Mouse (Mus musculus): ENCODE measurements at regions not wholly inside any gene's neighbourhood (a gene's known extent, or its start where the extent isn't known, plus 50 kb on each side); places are given as distances from the start of the nearest gene placed in this dataset.
"Not testable (repeated sequence)": the region's sequence is repeated elsewhere in the genome, so short reads cannot be mapped to it uniquely, and the experiment has no call there.

GRCm38 (mm10) chr12:23325756-23326155, 454.3 kb downstream of the Gm10330 start:
- DNase-seq, result not testable (repeated sequence)

- peak; percentile 0 for DNase-seq
Measured at GRCm38 (mm10) chr12:23315186-23315585, 464.9 kb downstream of the Gm10330 start.

All from retina, postnatal 1 day (tissue).